Mouse (Mus musculus): ENCODE results near the gene Pgpep1l.

GRCm38 (mm10) chr7:68298381-68299076, 34.5 kb upstream of the Pgpep1l start:
- TF ChIP-seq POLR2A (IDR thresholded peaks at IDR 0.05; ENCODE audit: low read depth, low read length) (no peak), CTCF (IDR thresholded peaks at IDR 0.05; ENCODE audit: extremely low read depth, insufficient read depth, insufficient read length, insufficient replicate concordance) (no peak)

Data from spleen, adult 2 months (tissue).